Mouse (Mus musculus) ES-Bruce4 (cell line): ENCODE results near the gene Gjb6.

Experiments used
- CTCF ChIP-seq: IDR thresholded peaks from one replicate; pipeline ENCODE4 v1.8.1; 2011; ENCODE audit warnings: low read depth, low read length
- EP300 ChIP-seq: IDR thresholded peaks from 2 replicates; pipeline ENCODE4 v1.6.1; 2011; ENCODE audit warnings: low read depth, low read length; ENCODE audit not compliant: insufficient read depth

- TF ChIP-seq EP300 (no peak), CTCF (no peak)
Measured at GRCm38 (mm10) chr14:57105721-57106120, 27.7 kb downstream of the Gjb6 start.
